12 mouse cellular contexts compared by ENCODE assay signal in the genomic region with DNA sequence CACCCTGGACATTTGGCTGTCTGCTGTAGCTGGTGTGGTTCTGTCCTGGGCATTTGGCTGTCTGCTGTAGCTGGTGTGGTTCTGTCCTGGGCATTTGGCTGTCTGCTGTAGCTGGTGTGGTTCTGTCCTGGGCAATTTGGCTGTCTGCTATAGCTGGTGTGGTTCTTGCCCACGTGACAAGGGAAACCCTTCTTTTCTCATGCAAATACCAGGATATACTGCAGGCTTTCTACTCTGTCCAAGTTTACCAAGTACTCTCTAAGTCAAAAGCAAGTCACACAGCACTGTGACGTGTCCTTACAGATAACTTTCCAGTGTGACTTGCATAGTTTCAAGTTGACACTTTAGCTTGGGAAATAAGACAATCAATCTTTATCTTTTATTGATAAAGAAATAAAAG. TPM values are rescaled to one million over a fixed set of nuclear protein-coding genes. Genes with fewer than 3 reads are reported as not detected.
DNase-seq lines count a peak whose midpoint lies in the region; ATAC-seq and TF ChIP-seq lines count a peak whose summit lies in the region.
"Had no signal": no experiment of that assay in that cellular context is flagged by ENCODE, and none has a peak within 500 bp of the region (broad histone marks: within the 10 kb centered on the region; RNA-seq: fewer than 3 reads in every experiment).

No protein-coding gene starts in this region.

- peak overlapping the region; percentile 28; the same call in 1 of the 2 replicates for H3K27ac ChIP-seq in left cerebral cortex, adult 2 months
- no peak overlapping the region for H3K27ac ChIP-seq in forebrain, embryonic 12.5 days
- H3K27ac ChIP-seq in limb, embryonic 10.5 days = no peak overlapping the region
- no peak overlapping the region for H3K27ac ChIP-seq in neural tube, embryonic 14.5 days (ENCODE audit: low read depth, low read length)
- H3K27ac ChIP-seq: heart, adult 2 months had no signal

- intact Hi-C loops in left cerebral cortex, adult 2 months (cut with DNase I) = loop anchor here (5.0 kb wide), 1 partner anchor 103 kb away; no protein-coding TSS in a partner anchor
- intact Hi-C loops in left cerebral cortex, postnatal 10 days (cut with DNase I) = no loop called here

- H3K4me3 ChIP-seq in left cerebral cortex, adult 2 months = peak overlapping the region; percentile 46
- H3K4me3 ChIP-seq in forebrain, embryonic 12.5 days (replicated peaks) = peak overlapping the region; percentile 30
- H3K4me3 ChIP-seq in limb, embryonic 10.5 days = peak overlapping the region; percentile 11; the same call in 1 of the 2 replicates
- peak overlapping the region; percentile 12; the same call in 1 of the 2 replicates for H3K4me3 ChIP-seq in neural tube, embryonic 14.5 days (ENCODE audit: low read depth, low read length)
- H3K4me3 ChIP-seq in lung, adult 2 months (replicated peaks; ENCODE audit: extremely low read depth, low read depth, low read length) = no peak overlapping the region
- H3K4me3 ChIP-seq: heart, adult 2 months had no signal

- H3K9me3 ChIP-seq in forebrain, embryonic 12.5 days = no peaks in the 10 kb centered on the region
- no peaks in the 10 kb centered on the region for H3K9me3 ChIP-seq in limb, embryonic 10.5 days (replicated peaks)
- H3K9me3 ChIP-seq in neural tube, embryonic 14.5 days (ENCODE audit: control insufficient read depth, low read length) = no peaks in the 10 kb centered on the region

- no peak for DNase-seq in left cerebral cortex, adult 2 months (ENCODE audit: extremely low spot score in 1 of 2, low spot score in 2 of 2)
- DNase-seq in left cerebral cortex, postnatal 10 days (ENCODE audit: extremely low spot score in 1 of 2, low spot score in 2 of 2) = no peak
- no peak for DNase-seq in limb, embryonic 10.5 days (ENCODE audit: low spot score)
- DNase-seq in lung, adult 2 months = no peak
- no peak for DNase-seq in thymus, postnatal 36 days
- DNase-seq: adrenal gland, postnatal 36 days; cerebellum, adult 8-10 months; heart, adult 2 months had no signal

- 20% methylated on average over 2 of the region's 2 CpGs for WGBS in forebrain, embryonic 12.5 days
- WGBS in limb, embryonic 10.5 days = 62% methylated on average over 2 of the region's 2 CpGs
- 28% methylated on average over 2 of the region's 2 CpGs for WGBS in neural tube, embryonic 14.5 days
- WGBS in lung, adult 2 months = 46% methylated on average over 2 of the region's 2 CpGs

- H3K4me2 ChIP-seq in forebrain, embryonic 12.5 days = peak overlapping the region; percentile 53
- peak overlapping the region; percentile 36 for H3K4me2 ChIP-seq in neural tube, embryonic 14.5 days (ENCODE audit: low read depth, low read length)

- no peak for TF ChIP-seq CTCF in left cerebral cortex, adult 2 months (IDR thresholded peaks at IDR 0.05)
- TF ChIP-seq CTCF in lung, adult 2 months (IDR thresholded peaks at IDR 0.05; ENCODE audit: insufficient read depth, low read length) = no peak

- ATAC-seq in forebrain, embryonic 12.5 days (ENCODE audit: low FRiP score) = no peak
- no peak; the same call in 1 of the 2 replicates for ATAC-seq in neural tube, embryonic 14.5 days (ENCODE audit: low read depth)
- ATAC-seq in megakaryocyte, adult 5-6 weeks (ENCODE audit: poor library complexity, severe bottlenecking) = no peak
- ATAC-seq: inflammation-experienced regulatory T-cells, adult 6 months had no signal

- 0 out of 2 replicates have a peak overlapping the region, but pooled peaks have one; percentile 22 for H3K9ac ChIP-seq in forebrain, embryonic 12.5 days
- H3K9ac ChIP-seq in neural tube, embryonic 14.5 days (replicated peaks; ENCODE audit: low read depth, low read length) = no peak overlapping the region

- H3K4me1 ChIP-seq in forebrain, embryonic 12.5 days = peaks cover 90% of the 10 kb centered on the region
- peaks cover 54% of the 10 kb centered on the region for H3K4me1 ChIP-seq in limb, embryonic 10.5 days
- H3K4me1 ChIP-seq in neural tube, embryonic 14.5 days (ENCODE audit: control insufficient read depth, insufficient read depth, low read length) = peaks cover 35% of the 10 kb centered on the region
- no peaks in the 10 kb centered on the region; the same call in 1 of the 2 replicates for H3K4me1 ChIP-seq in lung, adult 2 months (ENCODE audit: control insufficient read depth, insufficient read depth, low read length)

- no peak for TF ChIP-seq POLR2A in lung, adult 2 months (IDR thresholded peaks at IDR 0.05; ENCODE audit: borderline replicate concordance, extremely low read depth, low read depth, low read length)

- H3K27me3 ChIP-seq in forebrain, embryonic 12.5 days = 0 out of 2 replicates have a peak, but pooled peaks cover 5% of the 10 kb centered on the region
- H3K27me3 ChIP-seq in limb, embryonic 10.5 days (ENCODE audit: low read depth, poor library complexity, severe bottlenecking) = peaks cover 7% of the 10 kb centered on the region; the same call in 1 of the 2 replicates
- no peaks in the 10 kb centered on the region for H3K27me3 ChIP-seq in neural tube, embryonic 14.5 days (ENCODE audit: control insufficient read depth, insufficient read depth, low read length)

- H3K36me3 ChIP-seq in forebrain, embryonic 12.5 days (replicated peaks) = peaks cover 48% of the 10 kb centered on the region
- H3K36me3 ChIP-seq in limb, embryonic 10.5 days = peaks cover 98% of the 10 kb centered on the region
- H3K36me3 ChIP-seq in neural tube, embryonic 14.5 days (ENCODE audit: control insufficient read depth, insufficient read depth, low read length) = no peaks in the 10 kb centered on the region

RNA-seq across cellular contexts. Expression of a gene that starts 10.1 kb away (rescaled TPM):
- 100 to 1,000 TPM; 173 to 174 TPM for total RNA-seq in left cerebral cortex, adult 2 months (2021)
- total RNA-seq in left cerebral cortex, postnatal 10 days (2021) = 100 to 1,000 TPM; 215 to 239 TPM
- 56.2 and 58.4 TPM in 2 replicates for polyA plus RNA-seq in forebrain, embryonic 12.5 days (2016; fragmentation: Nextera tagmentation; extraction: Ambion mirVana)
- 24.9 and 44.3 TPM in 2 replicates for polyA plus RNA-seq in limb, embryonic 10.5 days (2016; fragmentation: Nextera tagmentation; extraction: Ambion mirVana)
- 41.8 and 45.9 TPM in 2 replicates for polyA plus RNA-seq in neural tube, embryonic 14.5 days (2014; fragmentation: Nextera tagmentation; extraction: Ambion mirVana)
- 0.52 and 0.58 TPM in 2 replicates for total RNA-seq in megakaryocyte, adult 5-6 weeks (2015)
- total RNA-seq in megakaryocyte, adult 5-6 weeks (2017) = 0.41 and 0.55 TPM in 2 replicates
- 8.3 and 20.6 TPM in 2 replicates for polyA plus RNA-seq in lung, adult 2 months (2012; rRNA removed)
